Mouse (Mus musculus) T-helper 17 cell (primary cell): ENCODE results near the gene Gm45021.

ENCODE experiments used
- in situ Hi-C, 2 experiments: fragments of 300-600 bp; cut with MboI, MseI; formaldehyde crosslinking; loops; 1 replicate in 1 of 2; 2 replicates in 1 of 2; pipeline ENCODE4 v1.15.1; 2025; ENCODE audit warnings: high pct_unique_total_duplicates in 2 of 2

The Gm45021 gene

GRCm38 (mm10) chr6:48589194-48589750 lies at the start of gene Gm45021:
Gm45021 (plus strand) TSS chr6:48589610.
- in situ Hi-C loops: no loop called here

- in situ Hi-C loops: loop anchor here (5.0 kb wide), 2 partner anchors 92 to 97 kb away; no protein-coding TSS in a partner anchor
Measured at GRCm38 (mm10) chr6:48539860-48540259, 49.5 kb upstream of the Gm45021 start.

- in situ Hi-C loops: no loop called here
Measured at GRCm38 (mm10) chr6:48540721-48541120, 48.7 kb upstream of the Gm45021 start.

GRCm38 (mm10) chr6:48541560-48542450 lies 47.6 kb upstream of the Gm45021 start:
- in situ Hi-C loops: no loop called here

- in situ Hi-C loops: no loop called here
Measured at GRCm38 (mm10) chr6:48542631-48543030, 46.8 kb upstream of the Gm45021 start.

- in situ Hi-C loops: no loop called here
Measured at GRCm38 (mm10) chr6:48545251-48545650, 44.2 kb upstream of the Gm45021 start.

- in situ Hi-C loops: no loop called here
Measured at GRCm38 (mm10) chr6:48546271-48546670, 43.1 kb upstream of the Gm45021 start.

- in situ Hi-C loops: no loop called here
Measured at GRCm38 (mm10) chr6:48546858-48547257, 42.6 kb upstream of the Gm45021 start.

- in situ Hi-C loops: no loop called here
Measured at GRCm38 (mm10) chr6:48548314-48548713, 41.1 kb upstream of the Gm45021 start.

GRCm38 (mm10) chr6:48552918-48553317 lies 36.5 kb upstream of the Gm45021 start:
- in situ Hi-C loops: no loop called here

- in situ Hi-C loops: no loop called here
Measured at GRCm38 (mm10) chr6:48553819-48554218, 35.6 kb upstream of the Gm45021 start.

GRCm38 (mm10) chr6:48554280-48555103 lies 34.9 kb upstream of the Gm45021 start, which contains the start of gene Lrrc61:
Lrrc61 (plus strand) TSS chr6:48554796.
- in situ Hi-C loops: loop anchor here in 1 of 2 experiments (5.0 kb wide), 1 partner anchor 48 kb away; the partner anchor contains the start of gene Zfp775

- in situ Hi-C loops: loop anchor here in 1 of 2 experiments (5.0 kb wide), 1 partner anchor 47 kb away; the partner anchor contains the start of gene Zfp775
Measured at GRCm38 (mm10) chr6:48555104-48555890, 34.1 kb upstream of the Gm45021 start.

GRCm38 (mm10) chr6:48555956-48556355 lies 33.5 kb upstream of the Gm45021 start:
- in situ Hi-C loops: loop anchor here in 1 of 2 experiments (5.0 kb wide), 1 partner anchor 46 kb away; the partner anchor contains the start of gene Zfp775

GRCm38 (mm10) chr6:48565693-48566310 lies 23.6 kb upstream of the Gm45021 start:
- in situ Hi-C loops: no loop called here

GRCm38 (mm10) chr6:48566312-48566711 lies 23.1 kb upstream of the Gm45021 start:
- in situ Hi-C loops: no loop called here

GRCm38 (mm10) chr6:48568036-48568984 lies 21.1 kb upstream of the Gm45021 start:
- in situ Hi-C loops: no loop called here

- in situ Hi-C loops: no loop called here
Measured at GRCm38 (mm10) chr6:48569065-48569807, 20.2 kb upstream of the Gm45021 start.
